Mouse (Mus musculus): ENCODE data around the gene Phldb1. TPM values are rescaled to one million over a fixed set of nuclear protein-coding genes. Genes with fewer than 3 reads are reported as not detected.
A peak's percentile ranks its signal among the peaks of the same experiment; 100 is the strongest.

Gene Phldb1
- polyA plus RNA-seq, 1 experiment from 2014 or later: 2.1 TPM

DNA sequence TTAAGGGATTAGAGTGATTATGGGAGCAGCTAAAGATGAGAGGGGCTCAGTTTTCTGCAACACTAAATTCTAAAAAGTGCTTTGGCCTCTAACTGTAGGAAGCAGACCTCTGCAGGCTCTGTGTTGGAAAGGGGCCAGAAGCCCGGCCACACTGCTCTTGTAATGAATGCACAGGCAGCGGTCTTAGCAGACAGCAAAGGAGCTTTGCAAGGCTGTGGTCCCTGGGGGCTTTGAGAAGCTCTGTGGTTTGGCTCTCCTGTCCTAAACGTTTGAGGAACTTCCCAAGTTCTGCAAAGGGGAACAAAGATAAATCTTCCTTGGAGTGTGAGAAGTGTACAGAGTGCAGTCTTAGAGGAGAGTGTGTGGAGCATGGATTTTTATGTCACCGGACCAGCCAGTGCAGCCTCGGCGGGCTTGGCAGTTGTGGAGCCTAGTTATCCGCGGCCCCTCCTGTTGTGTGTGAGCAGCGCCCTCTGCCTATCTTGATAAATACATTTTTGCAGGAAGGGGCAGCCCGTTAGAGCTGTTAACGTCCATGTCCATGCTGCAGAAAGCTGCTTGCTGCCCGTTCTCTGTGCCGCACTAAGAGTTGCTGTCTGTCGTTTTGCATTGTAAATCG, 97.3 kb downstream of the Phldb1 start:
- H3K4me1 ChIP-seq (replicated peaks): no peaks in the 10 kb centered on the region
- no peaks in the 10 kb centered on the region for H3K27me3 ChIP-seq
- no peak overlapping the region for H3K4me2 ChIP-seq
- DNase-seq (no peak), ATAC-seq (ENCODE audit: low read depth) (0 out of 2 replicates have a peak, but pooled peaks have one; percentile 43)
- H3K9me3 ChIP-seq (replicated peaks): no peaks in the 10 kb centered on the region
- no peak overlapping the region for H3K9ac ChIP-seq
- WGBS (ENCODE audit: insufficient replicate concordance): 61% methylated on average over 15 of the region's 15 CpGs
- H3K4me3 ChIP-seq (replicated peaks): no peak overlapping the region
- H3K27ac ChIP-seq: no peak overlapping the region
- peaks cover 64% of the 10 kb centered on the region for H3K36me3 ChIP-seq

Other genes with a start within 250 kb of the Phldb1 start
- 0.09 TPM in 1 of 2 replicates, not detected in the other for gene Cxcr5, start 173.3 kb downstream of the Phldb1 start, polyA plus RNA-seq (2015; fragmentation: Nextera tagmentation; extraction: Ambion mirVana)
- gene Ddx6, start 130.3 kb downstream of the Phldb1 start, polyA plus RNA-seq (2015; fragmentation: Nextera tagmentation; extraction: Ambion mirVana): 7.2 and 8.2 TPM in 2 replicates
- gene Treh, start 62.0 kb downstream of the Phldb1 start, polyA plus RNA-seq (2015; fragmentation: Nextera tagmentation; extraction: Ambion mirVana): not detected in 2 replicates
- 87.3 and 113 TPM in 2 replicates for gene Arcn1, start 32.6 kb upstream of the Phldb1 start, polyA plus RNA-seq (2015; fragmentation: Nextera tagmentation; extraction: Ambion mirVana)
- gene Ift46, start 32.7 kb upstream of the Phldb1 start, polyA plus RNA-seq (2015; fragmentation: Nextera tagmentation; extraction: Ambion mirVana): 21.7 and 22.4 TPM in 2 replicates
- 1.3 TPM in 2 replicates for gene Tmem25, start 64.1 kb upstream of the Phldb1 start, polyA plus RNA-seq (2015; fragmentation: Nextera tagmentation; extraction: Ambion mirVana)
- gene Ttc36, start 67.9 kb upstream of the Phldb1 start, polyA plus RNA-seq (2015; fragmentation: Nextera tagmentation; extraction: Ambion mirVana): 31.8 and 33.9 TPM in 2 replicates
- 3.8 and 4.0 TPM in 2 replicates for gene Kmt2a, start 146.1 kb upstream of the Phldb1 start, polyA plus RNA-seq (2015; fragmentation: Nextera tagmentation; extraction: Ambion mirVana)
- 546 and 569 TPM in 2 replicates for gene Atp5l, start 185.5 kb upstream of the Phldb1 start, polyA plus RNA-seq (2015; fragmentation: Nextera tagmentation; extraction: Ambion mirVana)
- gene Ube4a, start 230.4 kb upstream of the Phldb1 start, polyA plus RNA-seq (2015; fragmentation: Nextera tagmentation; extraction: Ambion mirVana): 10.5 and 13.2 TPM in 2 replicates
- gene Cd3g, start 245.2 kb upstream of the Phldb1 start, polyA plus RNA-seq (2015; fragmentation: Nextera tagmentation; extraction: Ambion mirVana): 0.18 and 0.27 TPM in 2 replicates
- gene Cd3d, start 246.6 kb upstream of the Phldb1 start, polyA plus RNA-seq (2015; fragmentation: Nextera tagmentation; extraction: Ambion mirVana): not detected in 2 replicates

Data from liver, embryonic 13.5 days (tissue).